Mouse (Mus musculus) kidney, adult 2 months (tissue): ENCODE data around the gene Mrps18b.

ENCODE experiments used
- CTCF ChIP-seq: fragments of 200-500 bp; conservative IDR thresholded peaks from 2 replicates; pipeline ENCODE4 v1.5.1; 2011; ENCODE audit warnings: low read depth, mild to moderate bottlenecking, control low read depth, low read length, moderate library complexity, mixed read lengths; ENCODE audit not compliant: insufficient read depth, insufficient read length
- POLR2A ChIP-seq: fragments of 200-500 bp; IDR thresholded peaks from one replicate; pipeline ENCODE4 v1.6.1; 2011; ENCODE audit warnings: low read depth, low read length, control low read depth

DNA sequence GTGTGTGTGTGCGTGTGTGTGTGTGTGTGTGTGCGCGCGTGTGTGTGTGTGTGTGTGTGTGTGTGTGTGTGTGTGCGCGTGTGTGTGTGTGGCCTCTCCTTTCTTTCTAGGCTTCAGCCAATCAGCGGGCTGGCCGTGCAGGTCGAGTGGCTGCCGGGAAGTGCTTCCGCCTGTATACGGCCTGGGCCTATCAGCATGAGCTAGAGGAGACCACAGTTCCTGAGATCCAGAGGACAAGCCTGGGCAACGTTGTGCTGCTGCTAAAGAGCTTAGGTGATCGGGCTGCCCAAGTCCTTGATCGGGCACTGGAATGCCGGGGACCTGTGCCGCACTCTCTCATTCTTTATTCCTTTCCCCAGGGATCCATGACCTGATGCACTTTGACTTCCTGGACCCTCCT lies 28.5 kb downstream of the Mrps18b start:
- TF ChIP-seq CTCF, result no peak
- TF ChIP-seq POLR2A, result no peak
